Mouse (Mus musculus): ENCODE measurements around the gene Spata31d1a.

- no peak for TF ChIP-seq POLR2A (IDR thresholded peaks at IDR 0.05; ENCODE audit: low read depth, low read length)
- TF ChIP-seq CTCF (conservative IDR thresholded peaks at IDR 0.05; ENCODE audit: insufficient read depth, insufficient read length, low read depth, low read length): no peak
Observed at GRCm38 (mm10) chr13:59694008-59694407, 16.1 kb downstream of the Spata31d1a start, which contains the start of gene 4921517D22Rik.

Measured in kidney, adult 2 months (tissue).